Mouse (Mus musculus) heart, embryonic 11.5 days (tissue): ENCODE measurements around the gene Sppl2b. TPM values are rescaled to one million over a fixed set of nuclear protein-coding genes. Genes with fewer than 3 reads are reported as not detected.

Experiments used
- ATAC-seq: fragments of 200-750 bp; cut with Nextera tagmentation; replicated peaks from 2 replicates; pipeline ENCODE4 v1.8.0; 2017; ENCODE audit warnings: moderate library complexity; ENCODE audit not compliant: insufficient number of reproducible peaks, low FRiP score, low TSS enrichment
- H3K27ac ChIP-seq: fragments of 300-500 bp; sonication (generic); 2 replicates; pipeline ENCODE4 v1.5.1; 2014; ENCODE audit warnings: mild to moderate bottlenecking, low read depth, low read length
- H3K27me3 ChIP-seq: fragments of 300-500 bp; sonication (generic); 2 replicates; pipeline ENCODE4 v1.6.1; 2014; ENCODE audit warnings: mild to moderate bottlenecking, low read length, mixed read lengths; ENCODE audit not compliant: control insufficient read depth, insufficient read depth
- H3K36me3 ChIP-seq: fragments of 300-500 bp; sonication (generic); 2 replicates; pipeline ENCODE4 v1.6.1; 2014; ENCODE audit warnings: mild to moderate bottlenecking, low read length, moderate library complexity, mixed read lengths; ENCODE audit not compliant: control insufficient read depth, insufficient read depth
- H3K4me1 ChIP-seq: fragments of 300-500 bp; sonication (generic); 2 replicates; pipeline ENCODE4 v1.6.1; 2014; ENCODE audit warnings: low read length; ENCODE audit not compliant: control insufficient read depth, insufficient read depth
- H3K4me2 ChIP-seq: fragments of 300-500 bp; sonication (generic); 2 replicates; pipeline ENCODE4 v1.6.1; 2014; ENCODE audit warnings: mild to moderate bottlenecking, moderate library complexity
- H3K4me3 ChIP-seq: fragments of 300-500 bp; sonication (generic); 2 replicates; pipeline ENCODE4 v1.5.1; 2014; ENCODE audit warnings: low read depth, low read length
- H3K9ac ChIP-seq: fragments of 300-500 bp; sonication (generic); 2 replicates; pipeline ENCODE4 v1.6.1; 2014; ENCODE audit warnings: mild to moderate bottlenecking, low read depth, low read length, moderate library complexity
- H3K9me3 ChIP-seq: fragments of 300-500 bp; sonication (generic); replicated peaks from 2 replicates; pipeline ENCODE4 v1.6.1; 2016; ENCODE audit warnings: low read length; ENCODE audit not compliant: control insufficient read depth
- WGBS: fragments of 180-500 bp; shearing (Covaris S2); extraction: QIAGEN DNeasy Blood & Tissue Kit; methylation state at CpG from one replicate; pipeline ENCODE4 v1.1.7; 2014; ENCODE audit not compliant: insufficient replicate concordance; 5-methylcytosine and 5-hydroxymethylcytosine counted together
- polyA plus RNA-seq: library from polyadenylated mRNA; unstranded; fragments of >200 nt; fragmentation: Nextera tagmentation; extraction: Ambion mirVana; gene quantifications from 2 replicates; pipeline ENCODE4 v1.2.1, GENCODE M21; 2014

Sppl2b gene
- polyA plus RNA-seq, 1 experiment from 2014 or later, result 26.3 TPM

DNA sequence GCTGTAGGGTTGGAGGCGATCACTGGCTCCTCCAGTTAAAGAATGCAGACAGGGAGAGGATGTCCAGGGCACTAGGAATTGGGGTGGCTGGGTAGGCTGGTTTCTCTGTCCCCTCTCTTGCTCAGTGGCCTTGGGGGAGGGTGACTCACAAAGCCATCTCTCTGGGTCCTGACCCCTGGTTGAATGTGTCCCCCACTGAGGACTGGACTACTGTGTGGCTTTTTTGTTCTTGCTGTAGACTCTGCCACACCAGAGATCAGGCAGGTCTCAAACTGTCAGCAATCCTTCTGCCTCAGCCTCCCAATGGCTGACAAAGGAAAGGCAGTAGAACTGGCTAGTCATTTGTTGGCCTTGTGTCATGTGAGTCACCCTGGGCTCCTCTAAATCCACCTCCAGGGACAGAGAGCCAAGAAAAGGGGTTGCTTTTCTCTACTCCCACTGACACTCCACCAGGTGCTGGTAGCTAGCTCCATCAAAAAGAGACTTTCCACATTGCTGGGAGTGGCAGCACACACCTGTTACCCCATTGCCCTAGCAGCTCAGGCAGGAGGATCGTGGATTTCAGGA lies 16.6 kb upstream of the Sppl2b start:
- Histone ChIP-seq H3K4me1 (peaks cover 31% of the 10 kb centered on the region), H3K9me3 (no peaks in the 10 kb centered on the region), H3K27ac (peak overlapping the region; percentile 57; the same call in 1 of the 2 replicates), H3K36me3 (no peaks in the 10 kb centered on the region), H3K27me3 (peaks cover 69% of the 10 kb centered on the region), H3K4me3 (no peak overlapping the region), H3K4me2 (no peak overlapping the region), H3K9ac (0 out of 2 replicates have a peak overlapping the region, but pooled peaks have one; percentile 56)
- no peak for ATAC-seq
- 53% methylated on average over 2 of the region's 2 CpGs for WGBS

DNA sequence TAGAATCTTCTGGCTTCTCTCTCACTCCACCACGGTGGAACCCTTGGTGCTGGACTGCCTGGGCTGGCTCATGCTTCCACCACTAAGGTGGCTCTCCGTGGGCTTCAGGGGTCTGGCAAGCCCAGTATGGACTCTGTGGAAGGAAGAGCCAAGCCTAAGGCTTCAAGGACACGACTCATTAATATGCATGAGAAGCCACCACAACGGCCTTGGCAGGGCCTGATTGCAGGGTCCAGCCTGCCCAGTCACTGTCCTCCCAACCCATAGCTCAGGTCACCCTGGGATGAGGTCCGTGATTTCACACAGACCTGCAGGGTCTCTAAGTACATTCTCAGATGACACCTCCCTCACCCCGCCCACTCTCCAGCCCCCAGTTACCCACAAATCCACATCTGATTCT lies 15.2 kb upstream of the Sppl2b start:
- Histone ChIP-seq H3K4me3 (no peak overlapping the region), H3K9me3 (no peaks in the 10 kb centered on the region), H3K27ac (no peak overlapping the region), H3K36me3 (no peaks in the 10 kb centered on the region), H3K27me3 (peaks cover 69% of the 10 kb centered on the region), H3K9ac (no peak overlapping the region), H3K4me2 (no peak overlapping the region), H3K4me1 (peaks cover 38% of the 10 kb centered on the region)
- no peak for ATAC-seq
- 53% methylated on average over 6 of the region's 6 CpGs for WGBS

DNA sequence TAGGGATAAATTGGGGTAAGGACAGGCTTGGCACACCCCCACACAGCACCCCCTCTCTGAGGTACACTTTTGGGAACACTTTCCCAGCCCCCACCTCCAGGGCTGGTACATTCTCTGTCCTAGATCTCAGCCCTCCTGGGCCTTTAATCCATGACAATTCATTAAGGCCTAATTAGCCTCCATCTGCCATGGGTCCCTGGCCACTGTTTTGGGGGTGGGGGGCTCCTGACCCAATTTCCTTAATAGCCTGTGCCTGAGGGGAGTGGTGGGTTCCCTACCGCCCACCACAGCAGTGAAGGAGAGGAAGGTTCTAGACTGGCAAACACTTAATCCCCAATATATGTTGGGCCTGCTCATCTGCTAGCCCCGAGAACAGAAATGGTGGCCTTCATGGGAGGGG lies 13.4 kb upstream of the Sppl2b start:
- Histone ChIP-seq H3K9ac (no peak overlapping the region), H3K4me3 (no peak overlapping the region), H3K4me1 (peaks cover 26% of the 10 kb centered on the region), H3K27ac (no peak overlapping the region), H3K27me3 (peaks cover 67% of the 10 kb centered on the region), H3K4me2 (no peak overlapping the region), H3K9me3 (no peaks in the 10 kb centered on the region), H3K36me3 (no peaks in the 10 kb centered on the region)
- ATAC-seq, result no peak
- 80% methylated on average over 2 of the region's 2 CpGs for WGBS

DNA sequence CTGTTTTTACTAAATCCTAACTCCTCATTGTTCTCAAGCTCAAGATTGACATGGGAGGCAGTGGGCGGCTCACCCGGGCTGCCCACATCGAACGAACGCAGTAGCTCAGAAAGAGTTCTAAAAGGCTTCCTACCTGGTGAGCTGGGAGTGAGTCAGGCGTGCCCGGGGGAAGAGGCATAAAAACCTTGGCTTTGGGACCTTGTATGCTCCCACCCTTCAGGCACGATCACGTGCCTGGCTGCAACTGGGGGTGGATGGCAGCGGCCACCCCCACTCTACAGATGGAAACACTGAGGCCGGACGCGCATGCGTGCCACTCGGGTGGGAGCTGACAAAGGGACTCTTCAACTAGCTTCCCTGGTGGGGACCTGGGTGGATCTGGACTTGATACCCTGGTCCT lies 12.7 kb upstream of the Sppl2b start:
- Histone ChIP-seq H3K4me3 (no peak overlapping the region), H3K4me2 (no peak overlapping the region), H3K4me1 (peaks cover 19% of the 10 kb centered on the region), H3K9me3 (no peaks in the 10 kb centered on the region), H3K27me3 (peaks cover 62% of the 10 kb centered on the region), H3K36me3 (no peaks in the 10 kb centered on the region), H3K27ac (no peak overlapping the region), H3K9ac (no peak overlapping the region)
- ATAC-seq, result no peak
- WGBS, result 79% methylated on average over 15 of the region's 15 CpGs

DNA sequence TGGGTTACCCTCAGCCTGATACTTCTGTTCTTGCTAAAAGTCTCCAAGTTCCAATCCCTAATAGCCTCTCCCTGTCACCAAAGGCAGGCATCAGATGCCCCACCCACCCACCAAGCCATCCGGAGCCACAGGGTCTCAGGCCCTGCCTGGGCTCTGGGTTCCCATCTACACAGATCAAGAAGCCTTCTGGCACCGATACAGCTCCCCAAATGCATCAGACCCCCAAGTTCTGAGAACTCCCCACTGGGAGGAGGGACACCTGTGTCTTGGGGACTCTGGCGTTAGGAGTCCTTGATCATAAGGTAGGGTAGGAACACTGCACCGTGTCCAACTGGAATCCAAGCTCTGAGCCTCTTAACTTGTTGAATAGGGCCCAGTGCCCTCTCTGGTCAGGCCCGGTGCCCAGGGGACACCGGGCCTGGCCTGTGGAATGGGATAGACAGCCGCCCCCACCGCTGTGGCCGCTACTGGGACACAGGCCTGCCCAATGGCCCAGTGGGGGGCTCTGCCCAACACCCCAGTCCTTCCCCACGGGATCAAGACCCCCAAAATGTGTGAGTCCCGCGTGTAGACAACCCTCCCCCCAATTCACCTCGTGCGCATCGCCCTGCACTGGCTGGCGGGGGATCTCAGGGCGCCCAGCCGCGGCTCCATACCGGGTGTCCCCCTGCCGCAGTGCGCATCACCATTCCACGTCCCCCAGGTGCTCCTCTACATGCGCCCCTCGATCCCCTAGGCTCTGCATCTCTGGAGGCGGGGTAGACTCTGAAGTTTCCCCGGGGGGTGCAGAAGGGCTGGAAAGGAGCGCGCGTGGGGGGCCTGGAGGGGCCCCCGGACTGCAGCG lies 11.8 kb upstream of the Sppl2b start:
- peak overlapping the region; percentile 47 for H3K4me3 ChIP-seq
- peaks cover 11% of the 10 kb centered on the region for H3K4me1 ChIP-seq
- peaks cover 59% of the 10 kb centered on the region for H3K27me3 ChIP-seq
- H3K27ac ChIP-seq, result no peak overlapping the region
- H3K4me2 ChIP-seq, result peak overlapping the region; percentile 79
- no peaks in the 10 kb centered on the region for H3K36me3 ChIP-seq
- 7% methylated on average over 32 of the region's 32 CpGs for WGBS
- H3K9me3 ChIP-seq, result no peaks in the 10 kb centered on the region
- ATAC-seq, result 0 out of 2 replicates have a peak, but pooled peaks have one; percentile 31
- H3K9ac ChIP-seq, result peak overlapping the region; percentile 64

DNA sequence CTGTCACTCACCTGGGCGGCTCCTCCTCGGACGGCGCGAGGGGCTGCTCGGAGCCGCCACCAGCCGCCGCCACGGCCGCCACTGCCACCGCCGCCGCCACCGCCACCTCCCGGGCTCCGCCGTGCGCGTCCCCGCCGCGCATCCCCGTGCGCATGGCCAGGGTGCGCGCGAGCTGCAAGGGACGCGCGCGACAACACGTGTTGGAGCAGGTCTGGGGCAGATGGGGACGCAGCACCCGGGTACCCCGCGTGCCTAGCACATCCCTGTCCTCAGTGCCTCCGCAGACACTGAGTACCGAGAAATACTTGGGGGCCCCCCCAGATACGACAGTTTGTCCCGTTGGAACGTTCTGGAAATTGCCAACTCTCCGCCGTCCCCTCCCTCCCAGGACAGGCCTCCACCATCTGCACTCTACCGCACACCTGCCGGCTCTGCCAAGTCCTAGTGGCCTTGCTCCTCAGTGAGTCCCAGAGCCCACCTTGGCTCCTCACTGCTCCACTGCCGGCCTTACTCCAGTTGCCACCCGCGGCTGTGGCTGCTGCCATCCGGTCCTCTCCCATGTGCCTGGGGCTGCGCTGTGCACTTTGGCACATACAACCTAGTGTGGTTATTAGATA lies 11.0 kb upstream of the Sppl2b start, which contains the start of gene Lingo3:
Gene Lingo3, minus strand, starts transcription at position 109 of the 617 bp plus-strand sequence.
- Histone ChIP-seq H3K4me1 (peaks cover 10% of the 10 kb centered on the region), H3K27me3 (peaks cover 55% of the 10 kb centered on the region), H3K9me3 (no peaks in the 10 kb centered on the region), H3K27ac (no peak within 1 kb of the TSS), H3K36me3 (no peaks in the 10 kb centered on the region), H3K4me2 (peak within 1 kb of the TSS; percentile 79), H3K4me3 (peak within 1 kb of the TSS; percentile 47), H3K9ac (peak within 1 kb of the TSS; percentile 64)
- 6% methylated on average over 40 of the region's 51 CpGs for WGBS
- no peak for ATAC-seq

DNA sequence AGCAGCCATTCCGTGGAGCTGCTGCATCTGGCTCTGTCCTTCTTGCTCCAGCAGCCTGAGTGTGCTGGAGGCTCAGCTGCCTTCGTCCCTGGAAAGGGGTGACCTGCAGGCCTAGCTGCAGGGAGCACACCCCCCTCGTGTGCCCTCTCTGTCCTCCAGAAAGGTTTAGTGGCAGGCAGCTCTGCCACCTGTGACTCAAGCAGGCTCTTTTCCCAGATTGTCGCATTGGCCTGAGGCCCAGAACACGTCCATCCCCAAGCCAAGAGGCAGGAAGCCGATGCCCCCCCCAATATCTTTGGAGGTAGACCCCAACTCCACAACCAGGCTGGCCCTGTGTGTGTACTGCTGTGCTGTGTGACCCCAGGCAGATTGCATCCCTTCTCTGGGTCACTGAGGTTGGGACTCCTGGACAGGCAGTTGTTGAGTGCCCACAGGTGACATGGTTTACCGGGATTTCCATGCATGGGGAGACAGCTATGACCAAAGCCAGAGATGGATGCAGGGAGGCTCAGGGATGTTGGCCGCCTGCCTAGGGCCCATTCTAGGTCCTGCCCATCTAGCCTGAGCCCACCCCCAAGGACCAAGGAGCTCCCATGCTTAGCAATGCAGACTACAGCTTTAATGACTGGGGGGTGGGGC lies 9.9 kb upstream of the Sppl2b start:
- Histone ChIP-seq H3K36me3 (no peaks in the 10 kb centered on the region), H3K4me1 (peaks cover 10% of the 10 kb centered on the region), H3K4me2 (no peak overlapping the region), H3K9ac (no peak overlapping the region), H3K4me3 (no peak overlapping the region), H3K9me3 (no peaks in the 10 kb centered on the region), H3K27me3 (peaks cover 53% of the 10 kb centered on the region), H3K27ac (no peak overlapping the region)
- no peak for ATAC-seq
- 57% methylated on average over 8 of the region's 8 CpGs for WGBS

DNA sequence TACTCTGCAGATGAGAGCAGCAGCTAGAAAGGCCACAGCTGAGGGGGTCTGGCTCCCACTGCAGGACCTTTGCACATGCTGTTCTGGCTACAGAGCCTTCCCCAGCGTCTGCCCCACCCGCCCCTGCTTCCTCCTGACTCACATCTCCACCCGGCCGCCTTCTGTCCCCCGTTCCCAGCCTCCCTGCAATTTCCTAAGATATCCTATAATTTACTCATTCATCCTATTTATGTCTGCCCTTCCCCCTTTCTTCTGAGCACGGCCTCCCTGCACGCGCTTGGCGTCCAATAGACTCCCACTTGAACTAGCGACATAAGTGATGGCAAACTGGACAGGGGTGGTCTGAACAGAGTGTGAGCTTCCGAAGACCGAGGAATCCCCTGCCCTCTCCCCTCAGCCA lies 9.3 kb upstream of the Sppl2b start:
- Histone ChIP-seq H3K27ac (no peak overlapping the region), H3K9me3 (no peaks in the 10 kb centered on the region), H3K9ac (no peak overlapping the region), H3K27me3 (peaks cover 51% of the 10 kb centered on the region), H3K4me3 (no peak overlapping the region), H3K4me1 (peaks cover 10% of the 10 kb centered on the region), H3K4me2 (no peak overlapping the region), H3K36me3 (no peaks in the 10 kb centered on the region)
- WGBS, result 79% methylated on average over 12 of the region's 12 CpGs
- ATAC-seq, result no peak
